Comparison of ENCODE assay signal across 11 mouse cellular contexts in genomic region chr5:36561509-36561908, GRCm38 (mm10). TPM values are rescaled to one million over a fixed set of nuclear protein-coding genes. Genes with fewer than 3 reads are reported as not detected.
DNase-seq lines count a peak whose midpoint lies in the region; ATAC-seq lines count a peak whose summit lies in the region.
"Had no signal": no experiment of that assay in that cellular context is flagged by ENCODE, and none has a peak within 500 bp of the region (broad histone marks: within the 10 kb centered on the region; RNA-seq: fewer than 3 reads in every experiment).

No protein-coding gene starts in this region.

- DNase-seq in layer of hippocampus, adult 11-12 months (ENCODE audit: low spot score): peak; percentile 43
- DNase-seq in layer of hippocampus, postnatal 25 days (ENCODE audit: extremely low spot score in 1 of 2, low spot score in 1 of 2): no peak
- DNase-seq in kidney, postnatal 14 days: peak; percentile 67
- no peak for DNase-seq in lung, postnatal 36 days
- DNase-seq in cerebellum, adult 9-10 months: no peak
- DNase-seq: cerebellum, adult 18-20 months; midbrain, embryonic 14.5 days; right cerebral cortex, postnatal 25 days had no signal

- peak; percentile 55 for ATAC-seq in CD4-positive, CD25-positive, alpha-beta regulatory T cell, adult 4 months
- ATAC-seq in activated CD4-positive, CD25-positive, alpha-beta regulatory T cell, adult 4 months: peak; percentile 62
- ATAC-seq: Patski had no signal

RNA-seq across cellular contexts. Expression of gene Tbc1d14, which starts 31.6 kb away (rescaled TPM):
- 100 to 1,000 TPM in 1 of 2 experiments, 10 to 100 TPM in 1; 92.4 to 104 TPM for total RNA-seq in layer of hippocampus, postnatal 25 days (2021)
- polyA plus RNA-seq in CD4-positive, CD25-positive, alpha-beta regulatory T cell, adult 4 months (2017; shearing (Covaris generic)): 10 to 100 TPM; 58.5 to 95.0 TPM
- 10 to 100 TPM; 52.2 to 57.6 TPM for polyA plus RNA-seq in activated CD4-positive, CD25-positive, alpha-beta regulatory T cell, adult 4 months (2017; shearing (Covaris generic))

Comparison
In these comparisons a context has a peak if more than half of its experiments do, and no peak if none do; other contexts are left out.
1. DNase-seq: peak in layer of hippocampus, adult 11-12 months (single experiment) and kidney, postnatal 14 days (single experiment); none in layer of hippocampus, postnatal 25 days (0 of 2), lung, postnatal 36 days (single experiment) and cerebellum, adult 9-10 months (single experiment).